Mouse (Mus musculus) heart, embryonic 13.5 days (tissue): Measurements from ENCODE around the gene Hnrnpul2. TPM values are rescaled to one million over a fixed set of nuclear protein-coding genes. Genes with fewer than 3 reads are reported as not detected.

Experiments used
- ATAC-seq: fragments of 200-750 bp; cut with Nextera tagmentation; 2 replicates; pipeline ENCODE4 v1.8.0; 2017; ENCODE audit warnings: moderate TSS enrichment; ENCODE audit not compliant: insufficient number of reproducible peaks, low FRiP score, low TSS enrichment; ENCODE audit errors: extremely low read depth
- H3K27ac ChIP-seq: fragments of 300-500 bp; sonication (generic); replicated peaks from 2 replicates; pipeline ENCODE4 v1.5.1; 2015; ENCODE audit warnings: moderate library complexity, mild to moderate bottlenecking, inconsistent platforms
- H3K27me3 ChIP-seq: fragments of 300-500 bp; sonication (generic); replicated peaks from 2 replicates; pipeline ENCODE4 v1.6.1; 2015; ENCODE audit warnings: mild to moderate bottlenecking, inconsistent platforms
- H3K36me3 ChIP-seq: fragments of 300-500 bp; sonication (generic); 2 replicates; pipeline ENCODE4 v1.6.1; 2015; ENCODE audit warnings: mild to moderate bottlenecking, inconsistent platforms
- H3K4me1 ChIP-seq: fragments of 300-500 bp; sonication (generic); 2 replicates; pipeline ENCODE4 v1.6.1; 2015; ENCODE audit warnings: inconsistent platforms
- H3K4me2 ChIP-seq: fragments of 300-500 bp; sonication (generic); 2 replicates; pipeline ENCODE4 v1.6.1; 2015; ENCODE audit warnings: inconsistent platforms, mild to moderate bottlenecking, moderate library complexity
- H3K4me3 ChIP-seq: fragments of 300-500 bp; sonication (generic); 2 replicates; pipeline ENCODE4 v1.5.1; 2015; ENCODE audit warnings: moderate library complexity, mild to moderate bottlenecking, inconsistent platforms
- H3K9ac ChIP-seq: fragments of 300-500 bp; sonication (generic); 2 replicates; pipeline ENCODE4 v1.6.1; 2015; ENCODE audit warnings: inconsistent platforms, mild to moderate bottlenecking, moderate library complexity
- H3K9me3 ChIP-seq: fragments of 300-500 bp; sonication (generic); 2 replicates; pipeline ENCODE4 v1.6.1; 2016; ENCODE audit warnings: inconsistent platforms
- WGBS: fragments of 180-500 bp; shearing (Covaris S2); methylation state at CpG from one replicate; pipeline ENCODE4 v1.1.7; 2015; ENCODE audit warnings: mixed read lengths; 5-methylcytosine and 5-hydroxymethylcytosine counted together
- polyA plus RNA-seq: library from polyadenylated mRNA; unstranded; fragments of >200 nt; fragmentation: Nextera tagmentation; extraction: Ambion mirVana; gene quantifications from 2 replicates; pipeline ENCODE4 v1.2.1, GENCODE M21; 2015

Hnrnpul2 gene
- polyA plus RNA-seq = 2.9 TPM in 2 replicates

DNA sequence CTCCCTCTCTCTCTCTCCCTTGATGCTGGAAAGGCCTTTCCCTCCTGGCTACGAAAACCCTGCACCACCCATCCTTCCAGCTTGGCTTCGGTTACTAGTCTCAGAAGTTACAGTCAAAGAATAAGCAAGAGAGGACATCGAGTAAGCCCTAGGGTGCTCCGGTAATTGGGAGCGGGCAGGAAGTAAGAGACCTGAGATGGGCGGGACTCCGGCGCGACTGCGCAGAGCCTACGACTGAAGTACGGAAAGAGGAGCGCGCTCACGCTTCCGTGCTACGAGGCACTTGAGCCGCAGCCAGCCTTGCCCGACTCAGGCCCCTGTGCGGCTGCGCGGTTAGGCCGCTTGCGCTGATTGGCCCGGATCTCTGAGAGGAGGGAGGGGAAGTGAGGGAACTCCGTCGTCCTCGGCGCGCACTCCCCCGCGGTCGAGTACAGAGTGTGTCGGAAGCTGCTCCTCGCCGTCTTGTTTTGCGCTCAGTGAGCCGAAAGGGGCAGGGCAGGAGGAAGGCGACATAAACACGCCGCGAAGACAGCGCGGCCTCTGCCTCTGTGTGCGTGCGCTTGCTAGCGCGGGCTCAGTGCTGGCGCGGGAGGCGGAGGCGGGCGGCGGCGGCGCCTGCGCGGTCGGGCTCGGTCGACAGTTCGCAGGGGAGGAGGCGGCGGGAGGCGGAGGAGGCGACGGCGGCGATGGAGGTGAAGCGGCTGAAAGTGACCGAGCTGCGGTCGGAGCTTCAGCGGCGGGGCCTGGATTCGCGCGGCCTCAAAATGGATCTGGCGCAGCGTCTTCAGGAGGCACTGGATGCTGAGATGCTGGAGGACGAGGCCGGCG lies at the start of gene Hnrnpul2:
Gene Hnrnpul2 (plus strand): TSS at position 415 of the 828 bp plus-strand sequence.
- Histone ChIP-seq H3K4me1 (peaks cover 42% of the 10 kb centered on the region), H3K27ac (peak within 1 kb of the TSS; percentile 99), H3K9me3 (no peaks in the 10 kb centered on the region), H3K4me2 (peak within 1 kb of the TSS; percentile 88), H3K36me3 (peaks cover 48% of the 10 kb centered on the region), H3K4me3 (peak within 1 kb of the TSS; percentile 99), H3K9ac (peak within 1 kb of the TSS; percentile 99), H3K27me3 (no peaks in the 10 kb centered on the region)
- under 1% methylated on average over 81 of the region's 83 CpGs for WGBS
- peak; percentile 91 for ATAC-seq

- H3K27me3 ChIP-seq = no peaks in the 10 kb centered on the region
- H3K9me3 ChIP-seq = no peaks in the 10 kb centered on the region
- H3K4me1 ChIP-seq = peaks cover 37% of the 10 kb centered on the region
- 15% methylated on average over 29 of the region's 29 CpGs for WGBS
- H3K9ac ChIP-seq = peak within 1 kb of the TSS; percentile 96
- H3K27ac ChIP-seq = peak within 1 kb of the TSS; percentile 91
- ATAC-seq = no peak
- H3K4me2 ChIP-seq = peak within 1 kb of the TSS; percentile 87
- peaks cover 73% of the 10 kb centered on the region for H3K36me3 ChIP-seq
- peak within 1 kb of the TSS; percentile 93 for H3K4me3 ChIP-seq
These were observed 49.1 kb upstream of the Hnrnpul2 start, which contains the start of gene Tmem223 for GRCm38 (mm10) chr19:8770567-8771270. Gene Tmem223, plus strand, starts transcription at chr19:8770996.

GRCm38 (mm10) chr19:8772996-8773395 lies 46.8 kb upstream of the Hnrnpul2 start:
- Histone ChIP-seq H3K9ac (peak overlapping the region; percentile 93), H3K27ac (peak overlapping the region; percentile 98), H3K4me1 (peaks cover 38% of the 10 kb centered on the region), H3K9me3 (no peaks in the 10 kb centered on the region), H3K27me3 (no peaks in the 10 kb centered on the region), H3K4me2 (peak overlapping the region; percentile 92), H3K36me3 (peaks cover 67% of the 10 kb centered on the region), H3K4me3 (peak overlapping the region; percentile 83)
- no peak for ATAC-seq
- 56% methylated on average over 5 of the region's 5 CpGs for WGBS

DNA sequence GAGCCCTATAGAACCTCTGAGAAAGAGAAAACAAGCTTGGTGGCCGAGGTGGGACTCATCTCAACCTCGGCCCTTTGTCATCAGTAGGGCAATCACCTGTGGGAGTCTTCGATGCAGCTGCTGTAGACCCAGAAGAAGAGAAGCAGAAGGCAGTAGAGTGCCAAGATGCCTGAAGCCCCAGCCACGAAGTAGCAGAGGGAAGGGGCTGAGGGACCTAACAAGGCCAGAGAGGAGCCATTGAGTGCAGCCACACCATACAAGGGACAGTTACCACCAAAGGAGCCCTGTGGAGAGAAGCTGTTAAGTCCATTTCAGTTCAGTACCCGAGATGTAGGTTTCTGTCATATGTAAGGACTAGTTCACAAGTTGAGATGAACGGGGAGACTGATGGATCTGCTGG lies 46.4 kb upstream of the Hnrnpul2 start:
- H3K9ac ChIP-seq = peak overlapping the region; percentile 93
- H3K36me3 ChIP-seq = peaks cover 67% of the 10 kb centered on the region
- no peak for ATAC-seq
- peak overlapping the region; percentile 92 for H3K4me2 ChIP-seq
- no peaks in the 10 kb centered on the region for H3K9me3 ChIP-seq
- no peaks in the 10 kb centered on the region for H3K27me3 ChIP-seq
- WGBS = 45% methylated on average over 6 of the region's 6 CpGs
- peaks cover 38% of the 10 kb centered on the region for H3K4me1 ChIP-seq
- peak overlapping the region; percentile 83 for H3K4me3 ChIP-seq
- H3K27ac ChIP-seq = peak overlapping the region; percentile 98

DNA sequence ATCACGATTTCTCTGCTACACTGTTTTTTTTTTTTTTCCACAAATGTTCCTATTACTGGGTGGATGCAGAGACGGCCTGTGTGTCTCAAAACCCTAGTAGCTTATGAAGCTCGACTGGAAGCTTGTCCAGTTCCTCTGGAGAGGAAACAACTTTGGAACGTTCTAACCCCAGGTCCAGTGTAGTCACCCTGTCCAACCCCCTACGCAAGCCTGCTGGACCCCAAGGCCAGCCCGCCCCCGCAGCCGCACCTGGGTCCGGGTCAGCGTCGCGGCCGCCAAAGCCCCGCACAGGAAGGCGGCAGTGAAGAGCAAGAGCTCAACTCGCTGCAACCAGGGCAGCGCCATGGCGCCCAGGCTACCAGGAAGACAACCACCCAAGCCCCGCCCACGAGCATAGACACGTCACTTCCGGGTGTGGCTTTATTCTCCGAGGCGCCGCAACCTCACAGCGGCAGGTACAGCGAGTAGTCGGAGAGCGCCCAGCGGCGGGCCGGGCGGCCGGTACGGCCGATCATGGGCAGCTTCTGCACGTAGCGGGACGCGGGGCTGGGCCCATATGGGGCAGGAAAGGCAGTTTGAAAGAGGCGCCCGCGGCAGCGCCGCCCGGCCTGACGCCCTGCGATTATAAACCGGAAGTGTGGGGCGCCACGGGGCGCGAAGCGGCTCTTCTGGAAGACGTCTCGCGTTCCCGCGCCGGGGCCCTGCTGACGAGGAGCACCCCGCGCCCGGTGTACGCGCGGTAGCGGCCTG lies 45.5 kb upstream of the Hnrnpul2 start, which contains the start of gene Tmem179b:
Gene Tmem179b (minus strand): TSS at position 382 of the 750 bp plus-strand sequence.
- peaks cover 38% of the 10 kb centered on the region for H3K4me1 ChIP-seq
- no peaks in the 10 kb centered on the region for H3K27me3 ChIP-seq
- H3K9me3 ChIP-seq = no peaks in the 10 kb centered on the region
- ATAC-seq = peak; percentile 87
- under 1% methylated on average over 53 of the region's 68 CpGs for WGBS
- peak within 1 kb of the TSS; percentile 83 for H3K4me3 ChIP-seq
- peak within 1 kb of the TSS; percentile 92 for H3K4me2 ChIP-seq
- H3K27ac ChIP-seq = peak within 1 kb of the TSS; percentile 98
- peaks cover 67% of the 10 kb centered on the region for H3K36me3 ChIP-seq
- H3K9ac ChIP-seq = peak within 1 kb of the TSS; percentile 93

GRCm38 (mm10) chr19:8774951-8775421 lies 44.8 kb upstream of the Hnrnpul2 start:
- WGBS = 3% methylated on average over 20 of the region's 20 CpGs
- H3K27me3 ChIP-seq = no peaks in the 10 kb centered on the region
- peak overlapping the region; percentile 93 for H3K9ac ChIP-seq
- ATAC-seq = no peak
- H3K4me1 ChIP-seq = peaks cover 38% of the 10 kb centered on the region
- H3K9me3 ChIP-seq = no peaks in the 10 kb centered on the region
- H3K4me2 ChIP-seq = peak overlapping the region; percentile 92
- H3K27ac ChIP-seq = peak overlapping the region; percentile 98
- peak overlapping the region; percentile 83 for H3K4me3 ChIP-seq
- peaks cover 64% of the 10 kb centered on the region for H3K36me3 ChIP-seq

GRCm38 (mm10) chr19:8786008-8786781 lies 33.6 kb upstream of the Hnrnpul2 start, which contains the start of gene Taf6l:
Gene Taf6l, minus strand, starts transcription at chr19:8786417.
- peak; percentile 96 for ATAC-seq
- WGBS = 1% methylated on average over 32 of the region's 32 CpGs
- peaks cover 36% of the 10 kb centered on the region for H3K36me3 ChIP-seq

DNA sequence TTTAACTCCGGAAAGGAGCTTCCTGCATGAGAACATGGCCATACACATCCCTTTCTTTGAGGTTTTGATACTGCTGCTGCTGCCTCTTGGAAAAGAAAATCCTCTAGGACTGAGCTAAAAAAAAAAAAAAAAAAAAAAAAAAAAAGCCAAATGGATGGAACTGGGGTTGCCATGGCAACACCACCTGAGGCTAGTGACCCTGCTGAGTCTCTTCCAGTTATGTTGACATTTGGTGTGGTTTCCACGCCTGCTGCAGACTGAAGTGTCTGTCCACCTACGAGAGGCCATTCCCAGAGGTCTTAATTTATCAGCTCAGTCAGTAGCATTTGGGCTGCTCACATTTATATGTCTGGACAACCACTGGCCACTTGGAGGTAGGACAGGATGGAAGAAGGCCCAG lies 31.3 kb upstream of the Hnrnpul2 start:
- no peaks in the 10 kb centered on the region for H3K9me3 ChIP-seq
- no peaks in the 10 kb centered on the region for H3K27me3 ChIP-seq
- WGBS = 30% methylated on average over 3 of the region's 3 CpGs
- no peak overlapping the region for H3K9ac ChIP-seq
- H3K4me3 ChIP-seq = no peak overlapping the region
- no peak for ATAC-seq
- H3K36me3 ChIP-seq = peaks cover 33% of the 10 kb centered on the region
- H3K27ac ChIP-seq = no peak overlapping the region
- H3K4me1 ChIP-seq = peaks cover 13% of the 10 kb centered on the region
- H3K4me2 ChIP-seq = no peak overlapping the region

More at GRCm38 (mm10) chr19:8786008-8786781, 33.6 kb upstream of the Hnrnpul2 start, which contains the start of gene Taf6l:
- Histone ChIP-seq H3K4me1 (peaks cover 13% of the 10 kb centered on the region), H3K27me3 (no peaks in the 10 kb centered on the region), H3K4me2 (peak within 1 kb of the TSS; percentile 81), H3K4me3 (peak within 1 kb of the TSS; percentile 81), H3K9ac (peak within 1 kb of the TSS; percentile 89), H3K27ac (peak within 1 kb of the TSS; percentile 83), H3K9me3 (no peaks in the 10 kb centered on the region)

- no peak overlapping the region for H3K27ac ChIP-seq
- H3K9me3 ChIP-seq = no peaks in the 10 kb centered on the region
- H3K9ac ChIP-seq = no peak overlapping the region
- peaks cover 13% of the 10 kb centered on the region for H3K4me1 ChIP-seq
- peaks cover 34% of the 10 kb centered on the region for H3K36me3 ChIP-seq
- ATAC-seq = no peak
- 74% methylated on average over 1 of the region's 1 CpGs for WGBS
- H3K4me2 ChIP-seq = no peak overlapping the region
- no peak overlapping the region for H3K4me3 ChIP-seq
- no peaks in the 10 kb centered on the region for H3K27me3 ChIP-seq
These were observed 30.6 kb upstream of the Hnrnpul2 start for GRCm38 (mm10) chr19:8789171-8789570.

DNA sequence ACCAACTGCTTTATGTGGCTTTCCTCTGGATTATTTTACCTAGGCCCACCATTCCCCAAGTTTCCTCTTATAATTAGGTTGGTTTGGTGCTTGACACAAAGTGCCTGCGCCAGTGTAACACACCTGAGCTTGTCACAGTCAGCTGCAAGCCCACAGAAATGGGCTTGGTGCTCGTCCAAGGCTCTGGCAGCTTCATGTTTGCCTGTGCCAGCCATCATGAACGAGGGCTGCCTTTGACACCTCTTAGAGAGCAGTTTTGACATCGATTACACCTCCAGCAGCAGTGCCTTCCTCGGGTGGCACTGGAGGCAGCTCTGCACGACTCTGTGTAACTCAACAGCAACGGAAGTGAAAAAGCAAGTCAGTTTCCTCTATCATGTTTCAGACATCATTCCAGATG lies 29.6 kb upstream of the Hnrnpul2 start:
- Histone ChIP-seq H3K4me3 (no peak overlapping the region), H3K4me1 (peaks cover 8% of the 10 kb centered on the region), H3K9ac (no peak overlapping the region), H3K9me3 (no peaks in the 10 kb centered on the region), H3K36me3 (peaks cover 41% of the 10 kb centered on the region), H3K4me2 (no peak overlapping the region), H3K27ac (no peak overlapping the region), H3K27me3 (no peaks in the 10 kb centered on the region)
- 74% methylated on average over 7 of the region's 7 CpGs for WGBS
- ATAC-seq = no peak
